Mouse (Mus musculus): Measurements from ENCODE around the gene Arid5b.

GRCm38 (mm10) chr10:68236956-68237455 lies 41.5 kb downstream of the Arid5b start:
- no peak for TF ChIP-seq CTCF (IDR thresholded peaks at IDR 0.05; ENCODE audit: control insufficient read depth, insufficient read depth, low read length)
- no peak for TF ChIP-seq POLR2A (IDR thresholded peaks at IDR 0.05; ENCODE audit: borderline replicate concordance, control insufficient read depth, low read depth, low read length)
